Mouse (Mus musculus) G1E-ER4 (cell line): ENCODE measurements around the gene Gm10320. TPM values are rescaled to one million over a fixed set of nuclear protein-coding genes. Genes with fewer than 3 reads are reported as not detected.

ENCODE experiments used
- GATA1 ChIP-seq: IDR thresholded peaks from one replicate; pipeline ENCODE4 v1.8.0; 2012; ENCODE audit warnings: low read length, inconsistent platforms
- polyA plus RNA-seq: library from polyadenylated mRNA; stranded (reverse); fragments of >175 nt; gene quantifications from 2 replicates; pipeline ENCODE4 v1.2.3, GENCODE M21; 2012

The Gm10320 gene
- 0.69 and 0.83 TPM in 2 replicates for polyA plus RNA-seq

GRCm38 (mm10) chr13:98491909-98492308 is at the start of gene Gm10320:
TSS of gene Gm10320 (minus strand) at chr13:98492001.
- no peak for TF ChIP-seq GATA1

DNA sequence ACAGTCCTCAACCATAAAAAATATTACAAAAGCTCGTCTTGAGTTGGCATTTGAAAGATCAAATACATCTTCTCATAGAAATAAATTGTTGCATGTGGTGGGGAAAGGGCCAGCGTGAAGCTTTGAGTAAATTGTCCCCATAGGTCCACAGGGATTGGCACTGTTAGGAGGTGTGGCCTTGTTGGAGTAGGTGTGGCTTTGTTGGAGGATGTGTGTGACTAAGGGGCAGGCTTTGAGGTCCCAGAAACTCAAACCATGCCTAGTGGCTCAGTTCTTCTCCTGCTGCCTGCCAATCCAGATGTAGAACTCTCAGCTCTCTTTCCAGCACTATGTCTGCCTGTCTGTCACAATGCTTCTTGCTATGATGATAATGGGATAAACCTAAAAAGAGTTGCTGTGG is 49.8 kb upstream of the Gm10320 start:
- no peak for TF ChIP-seq GATA1

DNA sequence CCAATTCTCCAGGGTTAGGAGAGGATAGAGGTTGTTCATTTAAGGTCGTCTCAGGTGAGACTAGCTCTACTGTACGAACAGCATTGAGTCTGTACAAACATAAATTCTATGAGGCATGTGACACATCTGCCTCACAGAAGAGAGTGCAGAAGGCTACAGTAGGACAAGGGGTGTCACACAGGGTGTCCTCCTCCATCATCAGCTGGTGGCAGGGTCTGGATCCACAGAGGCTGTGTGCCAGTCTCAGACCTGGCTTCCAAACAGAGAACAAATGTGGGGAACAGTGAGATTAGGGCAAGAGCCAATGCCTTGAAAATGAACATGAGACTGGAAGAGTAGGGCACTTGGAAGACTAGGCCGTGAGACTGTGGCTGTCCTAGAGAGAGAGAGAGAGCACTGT is 48.4 kb upstream of the Gm10320 start:
- no peak for TF ChIP-seq GATA1

GRCm38 (mm10) chr13:98539311-98539710 is 47.5 kb upstream of the Gm10320 start:
- no peak for TF ChIP-seq GATA1

GRCm38 (mm10) chr13:98538587-98538986 is 46.8 kb upstream of the Gm10320 start:
- no peak for TF ChIP-seq GATA1

DNA sequence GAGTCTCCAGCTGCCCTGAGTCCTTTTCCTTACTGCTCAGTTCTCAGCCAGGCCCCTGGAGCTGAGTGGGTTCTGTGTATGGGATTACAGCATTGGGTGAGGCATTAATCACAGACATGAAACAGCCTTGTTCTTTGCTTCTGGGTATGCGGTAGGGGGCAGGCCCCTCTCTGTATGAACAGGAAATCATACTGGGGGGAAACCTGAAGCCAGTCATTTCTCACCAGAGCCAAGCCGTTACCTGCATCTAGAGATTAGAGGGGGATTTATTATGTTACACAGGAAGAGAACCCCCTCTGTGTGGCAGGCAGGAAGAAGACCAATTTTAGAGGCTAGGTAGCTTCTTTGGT is 43.1 kb upstream of the Gm10320 start:
- no peak for TF ChIP-seq GATA1

DNA sequence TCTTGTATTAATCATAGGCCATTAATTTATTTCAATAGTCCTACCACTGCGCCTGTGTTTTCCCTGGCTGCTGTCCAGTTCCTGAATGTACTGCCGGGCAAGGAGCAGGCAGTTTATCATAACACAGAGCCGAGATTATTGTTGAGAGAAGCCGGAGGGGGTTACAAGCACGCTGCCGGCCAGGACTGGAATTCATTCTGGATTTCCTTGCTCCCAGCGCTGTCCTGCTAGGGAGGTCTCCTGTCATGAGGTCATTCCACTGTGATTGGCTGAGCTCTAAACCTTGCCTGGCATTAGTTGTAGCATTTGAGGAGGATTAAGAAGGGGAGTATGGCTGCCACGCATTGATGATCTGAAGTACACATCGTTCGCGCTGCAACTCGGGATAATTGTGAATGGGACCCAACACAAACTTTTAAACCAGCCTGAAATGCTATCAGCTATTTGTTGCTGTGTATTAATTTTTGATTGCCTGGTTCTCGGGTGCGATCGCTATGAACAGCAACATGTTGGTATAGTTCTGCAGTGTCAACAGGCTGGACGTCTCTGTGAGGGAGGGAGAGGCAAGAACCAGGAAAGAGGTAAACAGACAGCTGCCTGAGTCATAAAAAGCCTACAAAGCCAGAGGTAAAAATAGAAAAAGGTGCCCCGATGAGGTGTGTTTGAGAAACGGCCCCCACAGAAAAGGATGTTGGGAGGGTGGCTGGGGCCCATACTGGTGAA is 42.5 kb upstream of the Gm10320 start:
- no peak for TF ChIP-seq GATA1

GRCm38 (mm10) chr13:98533415-98533814 is 41.6 kb upstream of the Gm10320 start:
- TF ChIP-seq GATA1: no peak

- TF ChIP-seq GATA1: no peak
Measured at GRCm38 (mm10) chr13:98532699-98533375, 41.0 kb upstream of the Gm10320 start.

DNA sequence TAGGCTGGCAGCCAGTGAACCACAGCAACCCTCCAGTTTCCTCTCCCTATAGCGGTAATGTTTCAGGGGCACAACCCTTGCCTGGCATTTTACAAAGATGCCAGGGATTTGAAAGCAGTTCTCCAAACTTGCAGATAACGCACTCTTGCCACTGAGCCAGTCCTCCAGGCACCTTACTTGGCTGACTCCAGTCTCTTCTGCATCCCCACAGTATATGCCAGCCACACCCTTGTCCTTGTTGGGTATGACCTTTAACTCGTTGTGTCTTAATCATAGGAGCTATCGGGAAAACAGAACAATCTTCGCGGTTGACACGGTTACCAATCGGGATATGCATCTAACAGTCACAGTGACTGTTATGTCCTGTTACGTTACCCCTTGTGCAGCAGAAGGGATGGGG is 40.2 kb upstream of the Gm10320 start:
- TF ChIP-seq GATA1: no peak

GRCm38 (mm10) chr13:98531306-98531705 is 39.5 kb upstream of the Gm10320 start:
- TF ChIP-seq GATA1: no peak

GRCm38 (mm10) chr13:98523719-98524316 is 32.0 kb upstream of the Gm10320 start:
- TF ChIP-seq GATA1: no peak

GRCm38 (mm10) chr13:98518341-98518740 is 26.5 kb upstream of the Gm10320 start:
- no peak for TF ChIP-seq GATA1

GRCm38 (mm10) chr13:98517666-98518065 is 25.9 kb upstream of the Gm10320 start:
- TF ChIP-seq GATA1: no peak

DNA sequence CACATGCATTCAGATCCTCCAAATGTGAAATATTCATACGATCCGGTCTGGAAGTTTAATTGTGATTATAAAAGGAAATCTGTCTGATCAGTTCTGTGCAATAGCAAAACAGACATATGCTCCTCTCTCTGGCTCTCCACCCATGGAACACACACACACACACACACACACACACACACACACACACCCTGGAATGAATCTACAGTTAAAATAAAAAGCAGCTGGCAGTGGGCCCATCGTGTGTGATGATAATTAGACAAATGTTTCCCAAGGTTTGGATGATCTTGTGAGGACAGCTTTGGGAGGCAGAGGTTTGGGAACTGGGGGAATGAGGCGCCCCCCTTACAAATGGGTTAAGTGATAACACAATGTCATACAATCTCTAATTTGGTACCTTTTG is 25.2 kb upstream of the Gm10320 start:
- TF ChIP-seq GATA1: no peak

GRCm38 (mm10) chr13:98512066-98512465 is 20.3 kb upstream of the Gm10320 start:
- no peak for TF ChIP-seq GATA1

- TF ChIP-seq GATA1: no peak
Measured at GRCm38 (mm10) chr13:98507656-98508055, 15.9 kb upstream of the Gm10320 start.

DNA sequence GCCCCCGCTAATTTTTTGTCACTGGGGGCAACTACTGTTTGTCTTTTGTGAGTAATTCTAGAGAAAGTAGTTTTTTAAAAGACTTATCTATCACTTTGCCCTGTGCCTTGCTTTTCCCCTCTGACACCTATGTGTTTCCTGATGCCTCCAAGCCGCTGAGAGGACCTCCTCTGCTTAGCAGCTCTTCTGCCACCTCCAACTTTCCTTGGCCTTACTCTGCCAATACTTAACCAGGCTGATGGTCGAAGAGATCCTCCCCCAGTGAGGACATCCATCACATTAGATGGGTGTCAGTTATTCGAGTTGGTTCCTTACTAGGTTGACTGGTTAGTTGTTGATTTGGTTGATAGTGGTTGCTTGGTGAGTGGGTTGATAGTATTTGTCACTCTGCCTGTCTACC is 14.7 kb upstream of the Gm10320 start:
- no peak for TF ChIP-seq GATA1
